Mouse (Mus musculus) kidney, postnatal 36 days (tissue): ENCODE measurements around the gene Spryd3.
"Not testable (repeated sequence)": the region's sequence is repeated elsewhere in the genome, so short reads cannot be mapped to it uniquely, and the experiment has no call there.

Experiments
- DNase-seq, 2 experiments: peaks; one replicate each; pipeline ENCODE4 v3.0.0; 2021 to 2022; ENCODE audit warnings: mixed read lengths in 2 of 2

Gene Spryd3

GRCm38 (mm10) chr15:102136129-102136758 is at the start of gene Spryd3:
Gene Spryd3 (minus strand): TSS chr15:102136234.
- DNase-seq: peak; percentile 96 to 97

- DNase-seq: peak; percentile 78 to 91
Observed at GRCm38 (mm10) chr15:102183076-102183475, 47.0 kb upstream of the Spryd3 start.

DNA sequence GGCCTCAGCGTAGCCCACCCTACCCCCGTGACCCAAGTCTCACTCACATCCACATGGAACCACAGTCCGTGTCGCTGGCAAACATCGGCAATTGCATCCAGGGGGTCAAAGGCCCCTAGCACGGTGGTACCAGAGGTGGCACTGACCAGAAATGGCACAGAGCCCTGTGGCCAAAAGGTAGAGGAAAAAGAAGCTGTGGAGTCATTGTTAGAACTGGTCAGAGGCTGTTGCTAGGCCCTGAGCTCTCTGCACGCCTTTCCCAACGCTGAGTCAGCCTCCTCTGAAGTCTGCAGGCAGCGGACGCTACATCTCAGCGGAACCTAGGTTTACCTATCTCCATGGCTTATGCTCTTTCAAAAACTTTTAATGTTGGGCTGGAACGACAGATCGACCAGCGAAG is 43.9 kb upstream of the Spryd3 start:
- DNase-seq: peak; percentile 47 to 59

DNA sequence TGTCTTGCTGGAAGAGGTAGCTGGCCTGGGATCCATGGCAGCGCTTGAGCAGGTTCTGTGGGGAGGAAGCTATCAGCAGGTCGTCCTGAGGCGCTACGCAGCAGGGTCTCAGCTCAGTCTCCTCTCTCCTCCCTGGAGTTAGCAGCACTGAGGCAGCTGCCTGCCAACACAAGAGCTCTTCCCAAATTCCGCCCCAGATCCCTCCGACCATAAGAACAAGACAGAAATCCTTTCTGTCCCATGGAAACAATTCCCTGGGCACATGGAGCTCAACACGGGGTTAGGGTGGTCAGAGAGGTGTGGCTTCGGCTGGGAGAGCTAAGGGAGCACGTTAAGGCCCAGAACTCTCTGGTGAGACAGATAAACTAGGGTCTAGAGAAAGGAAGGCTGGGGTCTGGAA is 43.1 kb upstream of the Spryd3 start:
- no peak for DNase-seq

DNA sequence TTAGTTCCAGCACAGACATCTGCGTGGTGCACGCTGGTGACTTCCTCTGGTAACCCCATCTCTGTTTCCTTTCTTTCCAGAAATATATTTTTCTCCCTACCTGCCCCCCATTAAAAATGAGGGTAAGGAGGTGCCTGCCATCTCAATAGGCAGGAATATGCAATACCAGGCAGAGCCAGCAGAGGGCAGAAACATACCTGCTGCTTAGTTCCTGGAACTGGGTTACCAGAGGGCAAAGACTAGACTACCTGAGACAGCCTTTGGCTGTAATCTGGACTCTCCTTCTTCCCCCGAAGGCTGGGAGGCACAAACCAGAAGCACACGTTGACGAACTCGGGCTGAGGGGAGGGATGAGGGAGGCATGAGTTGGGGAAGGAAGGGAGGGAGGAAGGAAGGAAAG is 42.2 kb upstream of the Spryd3 start:
- peak; percentile 86 to 94 for DNase-seq

DNA sequence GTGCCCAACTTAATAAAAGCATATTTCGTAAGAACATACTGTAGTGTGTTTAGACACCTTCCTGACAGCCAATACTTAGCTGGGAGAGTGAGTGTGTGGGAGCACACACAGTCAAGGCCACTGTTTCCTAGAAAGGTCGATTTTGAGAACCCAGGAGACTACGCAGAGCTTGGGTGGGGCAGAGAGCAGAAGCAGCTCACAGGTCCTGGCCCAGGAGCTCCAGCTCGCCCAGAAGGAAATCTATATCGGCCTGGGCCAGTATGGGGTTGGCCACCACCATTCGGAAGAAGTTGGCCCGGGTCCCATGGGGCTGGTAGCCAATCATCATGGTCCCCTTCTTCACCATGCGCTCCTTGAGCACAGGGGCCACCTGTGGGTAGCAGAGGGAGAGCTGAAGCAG is 41.4 kb upstream of the Spryd3 start:
- no peak for DNase-seq

- peak; percentile 56 to 57 for DNase-seq
Observed at GRCm38 (mm10) chr15:102176571-102177316, 40.7 kb upstream of the Spryd3 start.

GRCm38 (mm10) chr15:102175736-102176319 is 39.8 kb upstream of the Spryd3 start:
- DNase-seq: no peak

DNA sequence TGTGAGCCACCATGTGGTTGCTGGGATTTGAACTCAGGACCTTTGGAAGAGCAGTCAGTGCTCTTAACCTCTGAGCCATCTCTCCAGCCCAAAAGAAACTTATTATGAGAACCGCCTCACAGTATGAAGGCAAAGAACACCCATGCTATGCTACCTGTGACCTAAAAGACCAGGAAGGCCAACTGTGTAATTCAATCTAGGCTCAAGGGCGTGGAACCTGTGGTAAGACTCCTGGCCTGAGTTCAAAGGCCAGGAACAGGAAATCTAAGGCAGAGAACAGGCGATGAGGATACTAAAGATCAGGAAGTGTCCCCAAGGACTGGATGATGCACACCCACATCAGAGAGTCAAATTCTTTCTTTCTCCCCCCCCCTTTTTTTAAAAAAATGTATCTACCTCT is 37.5 kb upstream of the Spryd3 start:
- no peak for DNase-seq

DNA sequence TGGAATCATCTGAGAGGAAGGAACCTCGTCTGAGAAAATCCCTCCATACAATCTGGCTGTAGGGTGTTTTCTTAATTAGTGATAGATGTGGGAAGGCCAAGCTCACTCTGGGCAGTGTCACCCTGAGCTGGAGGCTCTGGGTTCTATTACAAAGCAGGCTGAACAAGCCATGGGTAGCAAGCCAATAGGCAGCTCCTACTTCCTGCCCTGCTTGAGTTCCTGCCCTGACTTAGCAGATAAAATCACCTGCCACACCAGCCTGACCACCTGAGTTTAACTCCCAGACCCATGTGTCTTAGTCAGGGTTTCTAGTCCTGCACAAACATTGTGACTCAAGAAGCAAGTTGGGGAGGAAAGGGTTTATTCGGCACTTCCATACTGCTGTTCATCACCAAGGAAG is 33.0 kb upstream of the Spryd3 start:
- no peak for DNase-seq

DNA sequence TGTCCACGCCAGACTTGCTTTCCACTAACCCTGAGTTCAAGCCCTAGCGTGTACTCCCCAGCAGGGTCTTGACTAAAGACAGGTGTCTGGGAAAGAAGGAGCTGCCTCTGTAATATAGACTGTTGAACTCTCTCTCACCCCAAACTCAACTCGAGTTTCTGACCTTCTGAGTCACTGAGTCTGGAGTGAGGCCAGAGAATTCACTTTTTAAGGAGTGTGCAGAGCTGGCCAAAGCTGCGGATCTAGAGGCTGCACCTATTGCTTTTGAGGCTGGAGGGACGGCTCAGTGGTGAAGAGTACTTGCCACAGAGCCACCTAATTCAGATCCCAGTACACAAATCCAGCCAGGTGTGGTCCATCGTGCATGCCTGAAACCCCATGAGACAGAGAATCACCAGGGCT is 31.6 kb upstream of the Spryd3 start:
- DNase-seq: no peak

GRCm38 (mm10) chr15:102165468-102166100 is 29.6 kb upstream of the Spryd3 start:
- DNase-seq: no peak

DNA sequence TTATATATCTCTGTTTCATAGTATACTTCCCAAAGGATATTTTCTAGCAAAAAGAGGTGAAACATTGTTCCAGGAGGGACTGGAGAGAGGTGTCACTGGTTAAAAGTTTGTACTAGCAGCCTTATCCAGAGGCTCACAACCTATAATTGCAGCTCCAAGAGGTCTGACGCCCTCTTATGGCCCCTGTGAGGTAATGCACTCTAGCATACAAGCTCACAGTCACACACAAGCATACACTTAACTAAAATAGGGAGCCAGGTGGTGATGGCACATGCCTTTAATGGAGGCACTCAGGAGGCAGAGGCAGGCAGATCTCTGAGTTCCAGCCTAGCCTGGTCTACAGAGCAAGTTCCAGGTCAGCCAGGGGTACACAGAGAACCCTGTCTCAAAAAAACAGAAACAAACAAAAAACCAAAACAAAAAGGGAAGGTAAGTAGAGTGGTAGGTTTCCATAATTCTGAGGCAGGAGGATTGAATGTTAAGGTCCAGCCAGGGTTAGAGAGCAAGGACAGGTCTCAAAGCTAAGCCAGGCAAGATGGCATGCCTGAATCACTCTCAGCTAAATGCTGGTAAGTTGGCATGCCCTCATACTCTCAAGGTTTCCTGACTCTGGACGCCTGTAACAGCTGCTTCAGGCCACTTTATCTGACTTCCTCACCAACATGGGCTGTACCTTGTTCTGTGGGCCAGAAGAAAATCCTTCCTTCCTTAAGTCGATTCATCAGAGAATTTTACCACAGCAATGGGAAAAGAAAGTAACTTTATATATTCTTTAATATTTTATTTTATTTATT is 28.1 kb upstream of the Spryd3 start:
- DNase-seq: no peak

DNA sequence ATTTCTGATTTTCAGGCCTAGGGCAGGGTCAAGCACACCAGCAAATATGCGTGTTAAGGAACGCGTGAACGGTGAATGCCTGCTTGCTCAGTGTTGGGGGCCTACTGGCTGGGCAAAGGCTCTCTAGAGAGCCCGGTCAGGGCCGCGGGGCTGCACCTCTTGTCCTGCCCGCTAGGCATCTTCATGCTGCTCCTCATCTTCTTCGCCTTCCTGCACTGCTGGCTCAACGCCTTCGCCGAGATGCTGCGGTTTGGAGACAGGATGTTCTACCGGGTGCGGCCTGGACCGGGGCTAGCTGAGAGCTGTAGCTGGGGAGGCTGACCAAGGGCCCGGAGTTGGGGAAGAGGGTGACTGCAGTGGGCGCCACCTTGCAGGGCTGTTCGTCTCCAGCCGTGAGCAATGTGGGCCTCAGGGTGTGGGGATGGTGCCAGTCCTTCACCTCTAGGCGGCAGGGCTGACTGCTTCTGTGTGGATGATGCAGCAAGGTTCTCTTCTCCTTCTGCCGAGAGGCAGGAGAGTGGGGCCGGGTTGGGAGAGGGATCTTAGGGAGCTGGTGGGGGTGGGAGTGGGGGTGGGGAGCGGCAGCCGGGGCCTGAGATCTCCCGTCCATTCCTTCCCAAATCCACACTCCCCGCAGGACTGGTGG is 24.5 kb upstream of the Spryd3 start:
- DNase-seq: no peak

DNA sequence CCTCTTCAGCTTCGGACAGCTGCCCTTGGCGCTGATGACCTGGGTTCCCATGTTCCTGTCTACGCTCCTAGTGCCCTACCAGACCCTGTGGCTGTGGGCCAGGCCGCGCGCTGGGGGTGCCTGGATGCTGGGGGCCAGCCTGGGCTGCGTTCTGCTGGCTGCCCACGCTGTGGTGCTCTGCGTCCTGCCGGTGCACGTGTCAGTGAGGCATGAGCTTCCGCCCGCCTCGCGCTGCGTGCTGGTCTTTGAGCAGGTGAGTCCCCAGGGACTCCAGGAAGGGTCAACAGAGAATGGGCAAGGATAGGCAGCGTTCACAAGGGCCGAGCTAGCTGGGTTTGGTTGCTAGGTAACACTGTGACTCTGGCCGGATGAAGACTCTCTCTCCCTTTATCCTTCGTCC is 20.8 kb upstream of the Spryd3 start:
- no peak for DNase-seq

GRCm38 (mm10) chr15:102155006-102155405 is 19.0 kb upstream of the Spryd3 start:
- DNase-seq: not testable (repeated sequence)

- DNase-seq: peak in 1 of 2 experiments; percentile 44
Observed at GRCm38 (mm10) chr15:102152646-102153045, 16.6 kb upstream of the Spryd3 start.

- peak; percentile 52 to 67 for DNase-seq
Observed at GRCm38 (mm10) chr15:102150301-102151135, 14.5 kb upstream of the Spryd3 start, which contains the start of gene Soat2. Gene Soat2 (plus strand): TSS chr15:102150526.

GRCm38 (mm10) chr15:102149561-102149960 is 13.5 kb upstream of the Spryd3 start:
- DNase-seq: peak; percentile 39 to 58

DNA sequence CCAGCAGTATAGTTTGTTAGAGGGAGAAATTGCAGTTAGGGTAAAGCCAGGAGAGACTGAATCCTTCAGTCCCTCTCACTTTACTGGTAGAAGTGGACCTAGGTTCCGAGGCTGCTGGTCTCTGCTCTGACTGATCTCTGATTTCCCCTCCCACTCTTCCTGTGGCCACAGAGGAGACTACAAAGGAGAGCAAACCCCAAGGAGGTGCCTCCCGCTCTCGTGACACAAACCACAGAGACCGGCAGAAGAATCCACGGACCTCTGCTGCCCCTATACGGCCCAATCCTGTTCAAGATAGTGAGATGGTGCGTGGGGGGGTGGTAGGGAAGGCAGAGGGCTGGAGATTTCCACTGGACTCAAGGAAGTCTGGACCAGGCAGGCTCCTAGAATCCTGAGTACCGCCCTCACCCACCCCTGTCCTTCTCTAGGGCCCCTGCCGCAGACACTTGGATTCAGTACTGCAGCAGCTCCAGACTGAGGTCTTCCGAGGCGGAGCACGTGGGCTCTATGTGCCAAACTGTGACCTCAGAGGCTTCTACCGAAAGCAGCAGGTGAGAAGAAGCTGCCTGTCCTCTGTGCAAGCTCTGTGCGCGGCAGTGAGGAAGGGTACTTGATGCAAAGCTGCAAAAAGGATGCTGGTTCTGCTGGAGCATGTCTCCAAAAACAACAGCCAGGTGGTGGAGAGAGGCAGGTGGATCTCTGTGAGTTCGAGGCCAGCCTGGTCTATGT is 11.8 kb upstream of the Spryd3 start:
- no peak for DNase-seq
